Mouse (Mus musculus): Measurements from ENCODE around the gene Epb41l4b. TPM values are rescaled to one million over a fixed set of nuclear protein-coding genes. Genes with fewer than 3 reads are reported as not detected.

Epb41l4b gene
- total and polyA plus RNA-seq, 3 experiments = 0.11 TPM; not detected in 2

DNA sequence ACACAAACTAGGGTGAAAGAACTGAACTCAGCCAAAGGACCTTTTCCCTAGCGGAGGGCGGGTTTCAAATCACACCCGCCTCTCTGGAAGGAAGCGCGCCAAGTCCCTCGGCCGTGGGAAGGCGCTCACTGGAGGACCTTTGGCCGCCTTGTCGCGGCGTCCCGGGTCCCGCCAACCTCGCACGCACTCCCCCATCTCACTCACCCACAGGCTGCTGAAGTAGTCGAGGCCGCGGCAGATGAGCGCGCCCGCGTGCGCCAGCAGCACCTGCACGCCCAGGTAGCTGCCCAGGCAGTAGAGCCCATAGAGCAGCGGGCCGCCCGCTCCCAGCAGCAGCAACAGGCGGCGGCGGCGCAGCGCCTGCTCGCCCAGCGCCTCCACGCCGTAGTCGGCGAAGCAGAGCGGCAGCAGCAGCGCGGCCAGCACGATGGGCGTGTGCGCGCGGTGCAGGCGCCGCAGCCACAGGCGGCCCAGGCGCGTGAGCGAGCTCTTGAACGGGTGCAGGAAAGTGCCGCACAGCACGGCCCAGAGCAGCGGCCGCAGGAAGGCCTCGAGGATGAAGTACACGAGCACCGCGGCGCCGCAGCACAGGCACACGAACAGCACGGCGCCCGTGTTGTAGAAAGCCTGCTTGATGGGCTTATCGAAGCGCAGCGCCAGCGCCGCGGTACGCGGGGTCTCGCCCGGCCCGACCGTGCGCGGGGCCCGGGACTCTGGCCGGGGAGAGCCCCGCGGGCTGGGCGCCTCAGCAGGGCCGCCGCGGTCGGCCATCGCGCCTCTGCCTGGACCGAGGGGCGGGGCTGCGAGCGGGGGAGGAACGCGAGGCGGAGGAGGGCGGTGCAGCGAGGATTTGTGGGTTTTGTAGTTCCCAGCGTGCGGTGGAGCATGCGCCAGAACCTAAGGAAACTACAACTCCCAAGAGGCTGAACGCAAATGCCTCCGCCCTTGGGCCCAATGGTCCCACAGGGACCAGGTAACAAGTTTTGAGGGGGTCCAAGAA, 196.3 kb downstream of the Epb41l4b start, which contains the start of gene Tmem245:
Gene Tmem245, minus strand, starts transcription at position 797 of the 1,000 bp plus-strand sequence.
- Histone ChIP-seq H3K4me3 (ENCODE audit: low read depth, low read length) (peak within 1 kb of the TSS; percentile 84), H3K36me3 (replicated peaks) (peaks cover 28% of the 10 kb centered on the region), H3K9me3 (replicated peaks) (no peaks in the 10 kb centered on the region), H3K4me1 (ENCODE audit: insufficient read depth, low read depth, low read length) (peaks cover 29% of the 10 kb centered on the region), H3K27me3 (ENCODE audit: insufficient read depth, low read length) (peaks cover 3% of the 10 kb centered on the region; the same call in 1 of the 2 replicates)
- peak; percentile 98 for ATAC-seq (ENCODE audit: extremely low read depth, insufficient number of reproducible peaks, low FRiP score, poor library complexity, severe bottlenecking)
- DNase-seq (ENCODE audit: low spot score) = peak; percentile 79
- no peak for TF ChIP-seq TAL1 (conservative IDR thresholded peaks at IDR 0.05; ENCODE audit: low read depth, low read length)
- no peak for TF ChIP-seq GATA1 (IDR thresholded peaks at IDR 0.05; ENCODE audit: borderline replicate concordance, low read length)
- TF ChIP-seq GATA2 (IDR thresholded peaks at IDR 0.05; ENCODE audit: borderline replicate concordance, low read depth, low read length) = no peak
- no peak for TF ChIP-seq CTCF (IDR thresholded peaks at IDR 0.05; ENCODE audit: low read depth, low read length)
- no peak for TF ChIP-seq POLR2AphosphoS5 (IDR thresholded peaks at IDR 0.05; ENCODE audit: insufficient replicate concordance, low read depth, low read length)

DNA sequence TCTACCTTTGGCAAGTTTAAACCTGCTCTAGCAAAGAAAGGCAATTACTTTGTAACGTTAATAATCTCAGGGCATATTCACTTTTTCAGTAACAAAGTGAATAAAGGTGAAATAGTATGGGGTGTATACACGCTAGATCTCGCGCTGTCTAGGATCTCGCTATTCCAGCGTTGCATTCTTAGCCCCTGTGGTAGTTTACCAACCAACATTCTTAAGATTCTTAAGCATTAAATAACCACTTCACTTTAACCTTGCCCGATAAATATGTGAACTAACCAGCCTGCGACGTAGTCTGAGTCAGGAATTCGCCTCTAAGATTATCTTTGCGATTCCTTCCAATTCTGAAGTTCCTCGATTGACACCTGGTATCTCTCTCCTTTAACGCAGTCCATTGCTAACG, 197.1 kb downstream of the Epb41l4b start:
- peaks cover 3% of the 10 kb centered on the region; the same call in 1 of the 2 replicates for H3K27me3 ChIP-seq (ENCODE audit: insufficient read depth, low read length)
- ATAC-seq (ENCODE audit: extremely low read depth, insufficient number of reproducible peaks, low FRiP score, poor library complexity, severe bottlenecking) (no peak), DNase-seq (ENCODE audit: low spot score) (no peak)
- peak overlapping the region; percentile 84 for H3K4me3 ChIP-seq (ENCODE audit: low read depth, low read length)
- H3K4me1 ChIP-seq (ENCODE audit: insufficient read depth, low read depth, low read length) = peaks cover 33% of the 10 kb centered on the region
- TF ChIP-seq TAL1 (conservative IDR thresholded peaks at IDR 0.05; ENCODE audit: low read depth, low read length) = no peak
- no peak for TF ChIP-seq POLR2AphosphoS5 (IDR thresholded peaks at IDR 0.05; ENCODE audit: insufficient replicate concordance, low read depth, low read length)
- no peak for TF ChIP-seq CTCF (IDR thresholded peaks at IDR 0.05; ENCODE audit: low read depth, low read length)
- TF ChIP-seq GATA2 (IDR thresholded peaks at IDR 0.05; ENCODE audit: borderline replicate concordance, low read depth, low read length) = no peak
- no peak for TF ChIP-seq GATA1 (IDR thresholded peaks at IDR 0.05; ENCODE audit: borderline replicate concordance, low read length)
- H3K36me3 ChIP-seq (replicated peaks) = peaks cover 28% of the 10 kb centered on the region
- H3K9me3 ChIP-seq (replicated peaks) = no peaks in the 10 kb centered on the region

DNA sequence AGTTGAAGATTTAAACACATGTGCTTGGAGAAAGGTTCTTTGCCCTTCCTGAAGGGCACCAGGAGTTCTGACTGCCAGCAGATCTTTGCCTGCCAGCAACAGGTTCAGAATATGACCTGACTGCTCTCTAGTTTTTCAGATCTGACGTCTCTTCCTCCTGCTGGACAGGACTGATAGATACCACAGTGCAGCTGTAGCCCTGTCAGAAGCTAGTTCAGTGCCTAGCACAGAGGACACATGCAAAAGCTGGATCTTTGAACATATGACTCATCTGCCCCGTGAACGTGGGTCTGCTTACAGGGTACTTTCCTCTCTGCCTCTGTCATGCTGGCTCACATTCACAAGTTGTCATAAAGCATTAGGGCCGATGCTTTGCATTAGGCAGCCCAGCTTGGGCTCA, 199.0 kb downstream of the Epb41l4b start:
- ATAC-seq (ENCODE audit: extremely low read depth, insufficient number of reproducible peaks, low FRiP score, poor library complexity, severe bottlenecking) (no peak), DNase-seq (ENCODE audit: low spot score) (no peak)
- no peaks in the 10 kb centered on the region for H3K27me3 ChIP-seq (ENCODE audit: insufficient read depth, low read length)
- H3K4me1 ChIP-seq (ENCODE audit: insufficient read depth, low read depth, low read length) = peaks cover 42% of the 10 kb centered on the region
- H3K4me3 ChIP-seq (ENCODE audit: low read depth, low read length) = peak overlapping the region; percentile 6; the same call in 1 of the 2 replicates
- no peaks in the 10 kb centered on the region for H3K9me3 ChIP-seq (replicated peaks)
- H3K36me3 ChIP-seq (replicated peaks) = peaks cover 36% of the 10 kb centered on the region
- TF ChIP-seq GATA1 (IDR thresholded peaks at IDR 0.05; ENCODE audit: borderline replicate concordance, low read length) (no peak), CTCF (IDR thresholded peaks at IDR 0.05; ENCODE audit: low read depth, low read length) (no peak), POLR2AphosphoS5 (IDR thresholded peaks at IDR 0.05; ENCODE audit: insufficient replicate concordance, low read depth, low read length) (no peak), TAL1 (conservative IDR thresholded peaks at IDR 0.05; ENCODE audit: low read depth, low read length) (no peak), GATA2 (IDR thresholded peaks at IDR 0.05; ENCODE audit: borderline replicate concordance, low read depth, low read length) (no peak)

DNA sequence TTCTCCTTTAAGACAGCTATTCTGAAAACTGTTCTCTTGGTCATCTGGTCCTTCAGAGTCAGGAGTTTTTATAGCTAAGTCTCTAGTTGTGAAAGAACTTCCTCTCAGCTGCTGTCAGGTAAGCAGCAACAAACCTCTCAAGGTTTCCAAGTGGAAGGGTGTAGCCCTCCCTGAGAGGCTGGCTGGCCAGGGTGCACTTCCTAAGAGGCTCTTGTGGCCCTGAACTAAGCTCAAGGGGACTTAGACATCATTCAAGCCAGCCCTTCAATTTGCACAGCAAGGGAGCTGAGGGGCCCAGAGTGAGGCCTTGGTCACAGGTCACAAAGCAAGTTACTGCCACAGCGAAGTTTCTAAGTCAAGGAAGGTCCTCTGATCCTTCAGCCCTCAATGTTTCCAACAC, 200.0 kb downstream of the Epb41l4b start:
- ATAC-seq (ENCODE audit: extremely low read depth, insufficient number of reproducible peaks, low FRiP score, poor library complexity, severe bottlenecking) = no peak
- H3K36me3 ChIP-seq (replicated peaks) = peaks cover 44% of the 10 kb centered on the region
- DNase-seq (ENCODE audit: low spot score) = no peak
- no peak for TF ChIP-seq POLR2AphosphoS5 (IDR thresholded peaks at IDR 0.05; ENCODE audit: insufficient replicate concordance, low read depth, low read length)
- TF ChIP-seq GATA2 (IDR thresholded peaks at IDR 0.05; ENCODE audit: borderline replicate concordance, low read depth, low read length) = no peak
- no peak for TF ChIP-seq GATA1 (IDR thresholded peaks at IDR 0.05; ENCODE audit: borderline replicate concordance, low read length)
- TF ChIP-seq TAL1 (conservative IDR thresholded peaks at IDR 0.05; ENCODE audit: low read depth, low read length) = no peak
- no peak for TF ChIP-seq CTCF (IDR thresholded peaks at IDR 0.05; ENCODE audit: low read depth, low read length)
- H3K9me3 ChIP-seq (replicated peaks) = no peaks in the 10 kb centered on the region
- H3K4me1 ChIP-seq (ENCODE audit: insufficient read depth, low read depth, low read length) = peaks cover 42% of the 10 kb centered on the region
- no peaks in the 10 kb centered on the region for H3K27me3 ChIP-seq (ENCODE audit: insufficient read depth, low read length)
- no peak overlapping the region for H3K4me3 ChIP-seq (ENCODE audit: low read depth, low read length)

DNA sequence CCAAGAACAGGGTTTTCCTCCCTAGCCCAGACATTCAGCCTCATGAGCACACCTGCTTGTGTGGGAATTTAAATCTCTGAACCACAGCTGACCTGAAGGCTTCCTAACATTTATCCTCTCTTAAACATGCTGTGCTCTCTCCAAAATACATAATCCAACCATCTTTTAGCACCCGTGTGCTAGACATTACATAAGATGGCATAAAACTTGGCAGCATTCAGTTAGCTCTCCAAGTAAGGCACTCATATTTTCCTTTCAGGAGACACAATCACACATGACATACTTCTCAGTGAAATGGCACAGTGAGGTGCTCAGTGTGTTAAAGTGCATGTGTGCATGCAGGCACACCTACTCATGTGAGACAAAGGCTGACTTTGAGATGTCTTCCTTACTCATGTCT, 200.7 kb downstream of the Epb41l4b start:
- H3K36me3 ChIP-seq (replicated peaks) = peaks cover 48% of the 10 kb centered on the region

More for the DNA sequence above, 200.7 kb downstream of the Epb41l4b start:
- H3K9me3 ChIP-seq (replicated peaks) = no peaks in the 10 kb centered on the region
- H3K4me3 ChIP-seq (ENCODE audit: low read depth, low read length) = no peak overlapping the region
- H3K4me1 ChIP-seq (ENCODE audit: insufficient read depth, low read depth, low read length) = peaks cover 38% of the 10 kb centered on the region
- TF ChIP-seq GATA2 (IDR thresholded peaks at IDR 0.05; ENCODE audit: borderline replicate concordance, low read depth, low read length) (no peak), CTCF (IDR thresholded peaks at IDR 0.05; ENCODE audit: low read depth, low read length) (no peak), TAL1 (conservative IDR thresholded peaks at IDR 0.05; ENCODE audit: low read depth, low read length) (no peak), GATA1 (IDR thresholded peaks at IDR 0.05; ENCODE audit: borderline replicate concordance, low read length) (no peak), POLR2AphosphoS5 (IDR thresholded peaks at IDR 0.05; ENCODE audit: insufficient replicate concordance, low read depth, low read length) (no peak)
- DNase-seq (ENCODE audit: low spot score) (no peak), ATAC-seq (ENCODE audit: extremely low read depth, insufficient number of reproducible peaks, low FRiP score, poor library complexity, severe bottlenecking) (no peak)
- no peaks in the 10 kb centered on the region for H3K27me3 ChIP-seq (ENCODE audit: insufficient read depth, low read length)

Other genes starting within 250 kb of the Epb41l4b start
- gene Tmem245, start 196.0 kb downstream of the Epb41l4b start, total RNA-seq (2014; fragmentation: Nextera tagmentation) = 28.8 and 34.8 TPM in 2 replicates
- 9.1 and 10.2 TPM in 2 replicates for gene Tmem245, start 196.0 kb downstream of the Epb41l4b start, total RNA-seq (2017)
- gene Tmem245, start 196.0 kb downstream of the Epb41l4b start, polyA plus RNA-seq (2012) = 0.52 and 0.90 TPM in 2 replicates
- not detected in 2 replicates for gene Frrs1l, start 153.0 kb downstream of the Epb41l4b start, total RNA-seq (2014; fragmentation: Nextera tagmentation)
- 0.05 and 0.06 TPM in 2 replicates for gene Frrs1l, start 153.0 kb downstream of the Epb41l4b start, total RNA-seq (2017)
- gene Frrs1l, start 153.0 kb downstream of the Epb41l4b start, polyA plus RNA-seq (2012) = not detected in 2 replicates
- gene Ptpn3, start 158.4 kb upstream of the Epb41l4b start, total RNA-seq (2014; fragmentation: Nextera tagmentation) = not detected in 2 replicates
- gene Ptpn3, start 158.4 kb upstream of the Epb41l4b start, total RNA-seq (2017) = under 0.01 and 0.06 TPM in 2 replicates
- not detected in 2 replicates for gene Ptpn3, start 158.4 kb upstream of the Epb41l4b start, polyA plus RNA-seq (2012)

All from G1E (cell line).